Mouse (Mus musculus) midbrain, embryonic 13.5 days (tissue): ENCODE measurements around the gene Cnot4. TPM values are rescaled to one million over a fixed set of nuclear protein-coding genes. Genes with fewer than 3 reads are reported as not detected.

Source experiments
- ATAC-seq: fragments of 200-750 bp; cut with Nextera tagmentation; 2 replicates; pipeline ENCODE4 v1.8.0; 2017; ENCODE audit warnings: mild to moderate bottlenecking, moderate TSS enrichment, moderate library complexity
- H3K27ac ChIP-seq: fragments of 300-500 bp; sonication (generic); 2 replicates; pipeline ENCODE4 v1.5.1; 2015; ENCODE audit warnings: inconsistent platforms, mild to moderate bottlenecking, moderate library complexity
- H3K27me3 ChIP-seq: fragments of 300-500 bp; sonication (generic); 2 replicates; pipeline ENCODE4 v1.6.1; 2015; ENCODE audit warnings: mild to moderate bottlenecking, inconsistent platforms
- H3K36me3 ChIP-seq: fragments of 300-500 bp; sonication (generic); 2 replicates; pipeline ENCODE4 v1.6.1; 2015; ENCODE audit warnings: mild to moderate bottlenecking, inconsistent platforms
- H3K4me1 ChIP-seq: fragments of 300-500 bp; sonication (generic); replicated peaks from 2 replicates; pipeline ENCODE4 v1.6.1; 2015; ENCODE audit warnings: inconsistent platforms
- H3K4me2 ChIP-seq: fragments of 300-500 bp; sonication (generic); replicated peaks from 2 replicates; pipeline ENCODE4 v1.6.1; 2015; ENCODE audit warnings: moderate library complexity, mild to moderate bottlenecking, inconsistent platforms
- H3K4me3 ChIP-seq: fragments of 300-500 bp; sonication (generic); replicated peaks from 2 replicates; pipeline ENCODE4 v1.5.1; 2015; ENCODE audit warnings: mild to moderate bottlenecking, inconsistent platforms
- H3K9ac ChIP-seq: fragments of 300-500 bp; sonication (generic); replicated peaks from 2 replicates; pipeline ENCODE4 v1.6.1; 2015; ENCODE audit warnings: mild to moderate bottlenecking, inconsistent platforms
- H3K9me3 ChIP-seq: fragments of 300-500 bp; sonication (generic); 2 replicates; pipeline ENCODE4 v1.6.1; 2016; ENCODE audit warnings: mild to moderate bottlenecking, inconsistent platforms
- WGBS: fragments of 180-500 bp; shearing (Covaris S2); methylation state at CpG from one replicate; pipeline ENCODE4 v1.1.7; 2015; 5-methylcytosine and 5-hydroxymethylcytosine counted together
- polyA plus RNA-seq: library from polyadenylated mRNA; unstranded; fragments of >200 nt; fragmentation: Nextera tagmentation; extraction: Ambion mirVana; gene quantifications from 2 replicates; pipeline ENCODE4 v1.2.1, GENCODE M21; 2015

Cnot4 gene
- polyA plus RNA-seq, 1 experiment from 2014 or later: 35.4 TPM

GRCm38 (mm10) chr6:35134844-35135243 lies 1.3 kb upstream of the Cnot4 start:
- Histone ChIP-seq H3K36me3 (no peaks in the 10 kb centered on the region), H3K9me3 (no peaks in the 10 kb centered on the region), H3K27ac (no peak overlapping the region), H3K9ac (no peak overlapping the region), H3K27me3 (no peaks in the 10 kb centered on the region), H3K4me3 (peak overlapping the region; percentile 90), H3K4me1 (peaks cover 24% of the 10 kb centered on the region), H3K4me2 (peak overlapping the region; percentile 83)
- ATAC-seq: no peak
- WGBS: 58% methylated on average over 2 of the region's 2 CpGs

DNA sequence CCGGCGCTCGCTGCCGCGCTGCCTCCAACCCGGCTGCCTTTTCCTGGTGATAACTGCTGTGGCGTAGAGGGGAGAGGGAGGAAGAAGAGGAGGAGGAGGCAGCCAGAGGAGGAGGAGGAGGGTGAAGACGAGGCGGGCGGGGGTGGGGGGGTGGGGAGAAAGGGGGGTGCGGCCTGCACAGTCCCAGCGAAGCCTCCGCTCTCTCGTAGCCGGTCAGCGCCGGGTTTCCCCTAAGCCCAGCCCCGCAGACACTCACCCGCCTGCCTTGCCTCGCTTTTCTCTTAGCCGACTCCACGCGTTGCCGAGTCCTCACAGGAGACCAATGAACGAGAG lies 312 bp downstream of the Cnot4 start:
- peaks cover 26% of the 10 kb centered on the region for H3K4me1 ChIP-seq
- peak; percentile 94 for ATAC-seq
- H3K36me3 ChIP-seq: no peaks in the 10 kb centered on the region
- H3K9me3 ChIP-seq: no peaks in the 10 kb centered on the region
- H3K27me3 ChIP-seq: no peaks in the 10 kb centered on the region
- WGBS: under 1% methylated on average over 20 of the region's 25 CpGs
- H3K4me2 ChIP-seq: peak overlapping the region; percentile 90
- H3K27ac ChIP-seq: peak overlapping the region; percentile 90
- peak overlapping the region; percentile 94 for H3K9ac ChIP-seq
- H3K4me3 ChIP-seq: peak overlapping the region; percentile 90

DNA sequence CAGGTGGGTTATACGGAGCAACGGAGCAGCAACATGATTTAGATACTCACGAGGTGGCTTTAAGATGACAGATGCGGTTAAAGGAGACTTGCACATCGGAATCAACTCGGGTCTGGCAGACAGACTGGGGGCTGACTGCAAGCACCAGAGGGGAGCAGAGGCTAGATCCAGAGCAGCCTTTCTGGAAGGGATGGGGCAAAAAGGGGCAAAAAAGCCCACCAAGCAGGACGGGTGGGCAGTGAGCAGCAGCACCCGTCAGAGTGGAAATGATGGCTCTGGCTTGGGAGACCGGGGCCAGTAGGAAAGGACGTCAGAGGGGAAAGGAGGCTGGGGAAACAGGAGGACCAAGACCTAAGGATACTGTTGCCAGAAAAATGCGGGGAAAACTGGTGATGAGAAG lies 718 bp downstream of the Cnot4 start:
- ATAC-seq: peak; percentile 10
- peaks cover 26% of the 10 kb centered on the region for H3K4me1 ChIP-seq
- no peaks in the 10 kb centered on the region for H3K9me3 ChIP-seq
- peak overlapping the region; percentile 90 for H3K4me2 ChIP-seq
- no peaks in the 10 kb centered on the region for H3K27me3 ChIP-seq
- under 1% methylated on average over 11 of the region's 11 CpGs for WGBS
- no peaks in the 10 kb centered on the region for H3K36me3 ChIP-seq
- peak overlapping the region; percentile 90 for H3K4me3 ChIP-seq
- peak overlapping the region; percentile 94 for H3K9ac ChIP-seq
- peak overlapping the region; percentile 90 for H3K27ac ChIP-seq

- no peak overlapping the region for H3K4me2 ChIP-seq
- H3K27ac ChIP-seq: no peak overlapping the region
- 94% methylated on average over 2 of the region's 2 CpGs for WGBS
- H3K4me1 ChIP-seq: no peaks in the 10 kb centered on the region
- no peaks in the 10 kb centered on the region for H3K9me3 ChIP-seq
- H3K9ac ChIP-seq: no peak overlapping the region
- no peak overlapping the region for H3K4me3 ChIP-seq
- no peak for ATAC-seq
- no peaks in the 10 kb centered on the region for H3K27me3 ChIP-seq
- H3K36me3 ChIP-seq: 0 out of 2 replicates have a peak, but pooled peaks cover 2% of the 10 kb centered on the region
These were observed 11.0 kb downstream of the Cnot4 start for GRCm38 (mm10) chr6:35122488-35122887.

DNA sequence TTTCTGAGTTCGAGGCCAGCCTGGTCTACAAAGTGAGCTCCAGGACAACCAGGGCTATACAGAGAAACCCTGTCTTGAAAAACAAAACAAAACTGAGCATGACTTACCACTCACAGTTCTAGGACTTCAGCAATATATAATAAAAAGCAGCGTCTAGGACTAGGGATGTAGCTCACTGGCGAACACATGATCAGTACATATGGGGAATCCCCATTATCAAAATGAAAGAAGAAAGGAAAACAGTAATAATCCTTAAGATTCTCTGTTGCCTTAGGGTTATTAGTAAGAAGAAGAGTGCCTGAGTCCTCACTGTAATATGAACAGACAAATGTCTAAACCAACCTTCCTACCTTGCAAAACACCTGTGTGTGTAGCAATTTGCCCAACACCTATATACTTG lies 11.6 kb downstream of the Cnot4 start:
- H3K4me1 ChIP-seq: no peaks in the 10 kb centered on the region
- H3K27ac ChIP-seq: no peak overlapping the region
- no peak overlapping the region for H3K4me3 ChIP-seq
- H3K36me3 ChIP-seq: 0 out of 2 replicates have a peak, but pooled peaks cover 2% of the 10 kb centered on the region
- WGBS: 98% methylated on average over 3 of the region's 3 CpGs
- no peaks in the 10 kb centered on the region for H3K9me3 ChIP-seq
- ATAC-seq: no peak
- H3K9ac ChIP-seq: no peak overlapping the region
- H3K27me3 ChIP-seq: no peaks in the 10 kb centered on the region
- no peak overlapping the region for H3K4me2 ChIP-seq

GRCm38 (mm10) chr6:35102457-35102856 lies 31.1 kb downstream of the Cnot4 start:
- Histone ChIP-seq H3K27me3 (no peaks in the 10 kb centered on the region), H3K9me3 (no peaks in the 10 kb centered on the region), H3K9ac (no peak overlapping the region), H3K4me1 (no peaks in the 10 kb centered on the region), H3K4me3 (no peak overlapping the region), H3K27ac (no peak overlapping the region), H3K4me2 (no peak overlapping the region), H3K36me3 (peaks cover 2% of the 10 kb centered on the region; the same call in 1 of the 2 replicates)
- no peak for ATAC-seq
- 98% methylated on average over 1 of the region's 1 CpGs for WGBS

- H3K27me3 ChIP-seq: no peaks in the 10 kb centered on the region
- H3K4me1 ChIP-seq: no peaks in the 10 kb centered on the region
- WGBS: 97% methylated on average over 3 of the region's 3 CpGs
- ATAC-seq: no peak
- H3K4me2 ChIP-seq: no peak overlapping the region
- no peaks in the 10 kb centered on the region for H3K9me3 ChIP-seq
- no peak overlapping the region for H3K9ac ChIP-seq
- H3K4me3 ChIP-seq: no peak overlapping the region
- no peak overlapping the region for H3K27ac ChIP-seq
- 0 out of 2 replicates have a peak, but pooled peaks cover 6% of the 10 kb centered on the region for H3K36me3 ChIP-seq
These were observed 48.6 kb downstream of the Cnot4 start for GRCm38 (mm10) chr6:35084927-35085326.

GRCm38 (mm10) chr6:35075148-35075547 lies 58.4 kb downstream of the Cnot4 start:
- Histone ChIP-seq H3K9ac (no peak overlapping the region), H3K4me2 (no peak overlapping the region), H3K4me1 (no peaks in the 10 kb centered on the region), H3K36me3 (peaks cover 30% of the 10 kb centered on the region), H3K27ac (no peak overlapping the region), H3K4me3 (no peak overlapping the region), H3K9me3 (no peaks in the 10 kb centered on the region), H3K27me3 (no peaks in the 10 kb centered on the region)
- ATAC-seq: no peak
- 97% methylated on average over 9 of the region's 9 CpGs for WGBS

GRCm38 (mm10) chr6:35071261-35071660 lies 62.3 kb downstream of the Cnot4 start:
- H3K27ac ChIP-seq: no peak overlapping the region
- no peak for ATAC-seq
- H3K9me3 ChIP-seq: no peaks in the 10 kb centered on the region
- H3K36me3 ChIP-seq: peaks cover 24% of the 10 kb centered on the region
- H3K4me2 ChIP-seq: no peak overlapping the region
- 82% methylated on average over 3 of the region's 3 CpGs for WGBS
- no peaks in the 10 kb centered on the region for H3K27me3 ChIP-seq
- no peaks in the 10 kb centered on the region for H3K4me1 ChIP-seq
- H3K4me3 ChIP-seq: no peak overlapping the region
- no peak overlapping the region for H3K9ac ChIP-seq

- WGBS: 18% methylated on average over 1 of the region's 1 CpGs
- no peak for ATAC-seq
These were observed 71.1 kb downstream of the Cnot4 start for GRCm38 (mm10) chr6:35062446-35062845.

GRCm38 (mm10) chr6:35043127-35043526 lies 90.4 kb downstream of the Cnot4 start:
- Histone ChIP-seq H3K4me2 (no peak overlapping the region), H3K27me3 (no peaks in the 10 kb centered on the region)
- WGBS: 86% methylated on average over 1 of the region's 1 CpGs

More at GRCm38 (mm10) chr6:35062446-35062845, 71.1 kb downstream of the Cnot4 start:
- Histone ChIP-seq H3K27ac (no peak overlapping the region), H3K9me3 (no peaks in the 10 kb centered on the region), H3K4me2 (no peak overlapping the region), H3K4me3 (no peak overlapping the region), H3K4me1 (no peaks in the 10 kb centered on the region), H3K27me3 (no peaks in the 10 kb centered on the region), H3K36me3 (peaks cover 16% of the 10 kb centered on the region), H3K9ac (no peak overlapping the region)

DNA sequence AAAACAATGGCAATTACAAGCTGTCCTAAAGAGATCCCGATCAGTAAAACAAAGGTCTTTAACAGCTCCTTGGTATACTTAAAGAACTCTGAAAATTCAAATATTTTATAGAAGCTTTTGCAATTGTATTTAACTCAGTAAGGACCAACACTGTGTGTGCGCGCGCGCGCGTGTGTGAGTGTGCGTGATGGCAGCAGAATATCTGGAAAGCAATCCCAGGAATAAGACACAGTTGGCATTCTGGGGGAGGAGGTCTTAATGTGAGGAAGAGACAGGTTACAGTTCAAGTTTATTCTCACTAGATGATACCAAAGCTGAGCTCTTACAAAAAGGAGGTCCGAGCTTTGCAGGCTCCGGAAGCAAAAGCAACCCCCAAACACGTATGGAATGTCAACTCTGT lies 100.2 kb downstream of the Cnot4 start:
- H3K4me2 ChIP-seq: no peak overlapping the region
- H3K9ac ChIP-seq: no peak overlapping the region
- no peak overlapping the region for H3K27ac ChIP-seq
- no peak overlapping the region for H3K4me3 ChIP-seq
- H3K9me3 ChIP-seq: no peaks in the 10 kb centered on the region
- H3K36me3 ChIP-seq: no peaks in the 10 kb centered on the region
- H3K4me1 ChIP-seq: no peaks in the 10 kb centered on the region
- ATAC-seq: no peak
- no peaks in the 10 kb centered on the region for H3K27me3 ChIP-seq
- 91% methylated on average over 11 of the region's 11 CpGs for WGBS

More at GRCm38 (mm10) chr6:35043127-35043526, 90.4 kb downstream of the Cnot4 start:
- Histone ChIP-seq H3K27ac (no peak overlapping the region), H3K4me1 (no peaks in the 10 kb centered on the region), H3K9ac (no peak overlapping the region), H3K4me3 (no peak overlapping the region), H3K36me3 (no peaks in the 10 kb centered on the region), H3K9me3 (no peaks in the 10 kb centered on the region)
- ATAC-seq: no peak

DNA sequence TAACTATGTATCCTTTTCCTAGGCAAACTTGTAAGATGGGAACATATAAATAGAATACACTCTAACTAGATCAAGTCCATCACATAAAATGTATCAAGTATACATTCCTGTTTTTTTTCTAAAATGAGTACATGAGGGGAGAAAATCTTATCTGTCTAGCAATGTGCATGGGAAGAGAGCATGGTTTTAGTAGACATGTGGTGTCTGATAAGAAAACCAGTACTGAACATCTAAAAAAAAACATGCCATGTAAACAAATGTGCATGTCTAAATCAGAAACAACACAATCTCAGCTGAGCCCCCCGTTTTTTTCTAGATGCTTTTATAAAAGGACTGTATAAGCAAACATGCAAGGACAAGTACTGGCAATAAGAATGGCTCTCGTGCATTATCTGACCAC lies 100.8 kb downstream of the Cnot4 start:
- Histone ChIP-seq H3K27ac (no peak overlapping the region), H3K9me3 (no peaks in the 10 kb centered on the region), H3K4me2 (no peak overlapping the region), H3K4me3 (no peak overlapping the region), H3K4me1 (peaks cover 3% of the 10 kb centered on the region; the same call in 1 of the 2 replicates), H3K36me3 (no peaks in the 10 kb centered on the region), H3K27me3 (no peaks in the 10 kb centered on the region), H3K9ac (no peak overlapping the region)
- no peak for ATAC-seq
- 89% methylated on average over 2 of the region's 2 CpGs for WGBS
